Mouse (Mus musculus) heart, embryonic 10.5 days (tissue): ENCODE results near the gene Neurl4. TPM values are rescaled to one million over a fixed set of nuclear protein-coding genes. Genes with fewer than 3 reads are reported as not detected.
A peak's percentile ranks its signal among the peaks of the same experiment; 100 is the strongest.

Source experiments
- DNase-seq: peaks from one replicate; pipeline ENCODE4 v3.0.0-alpha.2; 2017; ENCODE audit warnings: low spot score
- H3K27ac ChIP-seq: fragments of 300-500 bp; sonication (generic); 2 replicates; pipeline ENCODE4 v1.5.1; 2016; ENCODE audit warnings: mild to moderate bottlenecking
- H3K27me3 ChIP-seq: fragments of 300-500 bp; sonication (generic); 2 replicates; pipeline ENCODE4 v1.6.1; 2016; ENCODE audit warnings: mild to moderate bottlenecking; ENCODE audit not compliant: poor library complexity, insufficient read depth, severe bottlenecking
- H3K36me3 ChIP-seq: fragments of 300-500 bp; sonication (generic); 2 replicates; pipeline ENCODE4 v1.6.1; 2016; ENCODE audit warnings: mild to moderate bottlenecking, moderate library complexity
- H3K4me1 ChIP-seq: fragments of 300-500 bp; sonication (generic); 2 replicates; pipeline ENCODE4 v1.6.1; 2016; ENCODE audit warnings: mild to moderate bottlenecking
- H3K4me3 ChIP-seq: fragments of 300-500 bp; sonication (generic); 2 replicates; pipeline ENCODE4 v1.5.1; 2016; ENCODE audit warnings: mild to moderate bottlenecking, moderate library complexity
- H3K9me3 ChIP-seq: fragments of 300-500 bp; sonication (generic); 2 replicates; pipeline ENCODE4 v1.6.1; 2016; ENCODE audit warnings: mild to moderate bottlenecking, moderate library complexity
- WGBS: fragments of 180-500 bp; shearing (Covaris S2); methylation state at CpG from one replicate; pipeline ENCODE4 v1.1.7; 2016; 5-methylcytosine and 5-hydroxymethylcytosine counted together
- polyA plus RNA-seq: library from polyadenylated mRNA; unstranded; fragments of >200 nt; fragmentation: Nextera tagmentation; extraction: Ambion mirVana; gene quantifications from 2 replicates; pipeline ENCODE4 v1.2.1, GENCODE M21; 2016

Neurl4 gene
- polyA plus RNA-seq, 1 experiment from 2014 or later = 12.7 TPM

DNA sequence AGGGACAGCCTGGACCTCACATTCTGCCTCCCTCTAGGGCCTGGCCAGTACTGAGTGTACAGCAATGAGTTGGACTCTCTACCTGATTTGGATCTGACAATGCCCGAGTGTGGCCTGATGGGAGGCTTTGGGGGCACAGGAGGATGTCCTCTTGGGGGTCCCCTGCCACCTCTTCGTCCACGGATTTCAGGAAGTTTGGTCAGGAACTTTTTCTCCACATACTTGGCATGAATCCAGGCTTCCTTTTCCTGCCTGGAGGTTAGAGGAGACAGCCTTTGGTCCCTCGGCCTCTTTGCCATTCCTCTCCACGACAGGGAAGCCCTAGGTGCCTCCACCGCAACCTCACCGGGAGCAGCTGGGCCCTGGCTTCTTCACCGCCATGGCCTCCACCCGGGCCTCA lies 16.6 kb upstream of the Neurl4 start:
- H3K4me3 ChIP-seq = peak overlapping the region; percentile 8; the same call in 1 of the 2 replicates
- H3K4me1 ChIP-seq = peaks cover 61% of the 10 kb centered on the region
- H3K27me3 ChIP-seq = peaks cover 6% of the 10 kb centered on the region; the same call in 1 of the 2 replicates
- H3K36me3 ChIP-seq = 0 out of 2 replicates have a peak, but pooled peaks cover 2% of the 10 kb centered on the region
- 74% methylated on average over 9 of the region's 9 CpGs for WGBS
- H3K27ac ChIP-seq = peak overlapping the region; percentile 74
- DNase-seq = no peak
- H3K9me3 ChIP-seq = no peaks in the 10 kb centered on the region

DNA sequence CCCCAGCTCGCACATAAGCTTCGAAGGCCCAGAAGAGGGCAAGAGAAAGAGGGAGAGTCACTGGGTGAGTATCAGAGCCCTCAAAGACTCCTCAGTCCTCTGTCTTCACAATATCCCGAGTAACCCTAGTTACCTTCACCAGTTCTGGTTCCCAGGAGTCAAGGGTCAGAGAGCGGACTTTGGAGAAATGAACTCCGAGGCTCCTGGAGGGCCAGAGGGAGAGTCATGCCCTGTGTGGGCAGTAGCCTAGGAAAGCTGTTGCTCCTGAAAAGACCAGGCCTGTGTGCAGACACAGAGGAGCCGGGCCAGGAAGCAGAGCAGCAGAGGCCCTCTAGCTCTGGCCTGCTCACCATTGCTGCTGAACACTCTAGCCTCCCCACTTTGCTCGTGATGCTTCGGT lies 16.2 kb upstream of the Neurl4 start:
- Histone ChIP-seq H3K27ac (peak overlapping the region; percentile 74), H3K4me3 (peak overlapping the region; percentile 8; the same call in 1 of the 2 replicates), H3K36me3 (0 out of 2 replicates have a peak, but pooled peaks cover 2% of the 10 kb centered on the region), H3K4me1 (peaks cover 61% of the 10 kb centered on the region), H3K27me3 (peaks cover 1% of the 10 kb centered on the region; the same call in 1 of the 2 replicates), H3K9me3 (no peaks in the 10 kb centered on the region)
- DNase-seq = no peak
- 81% methylated on average over 8 of the region's 8 CpGs for WGBS

DNA sequence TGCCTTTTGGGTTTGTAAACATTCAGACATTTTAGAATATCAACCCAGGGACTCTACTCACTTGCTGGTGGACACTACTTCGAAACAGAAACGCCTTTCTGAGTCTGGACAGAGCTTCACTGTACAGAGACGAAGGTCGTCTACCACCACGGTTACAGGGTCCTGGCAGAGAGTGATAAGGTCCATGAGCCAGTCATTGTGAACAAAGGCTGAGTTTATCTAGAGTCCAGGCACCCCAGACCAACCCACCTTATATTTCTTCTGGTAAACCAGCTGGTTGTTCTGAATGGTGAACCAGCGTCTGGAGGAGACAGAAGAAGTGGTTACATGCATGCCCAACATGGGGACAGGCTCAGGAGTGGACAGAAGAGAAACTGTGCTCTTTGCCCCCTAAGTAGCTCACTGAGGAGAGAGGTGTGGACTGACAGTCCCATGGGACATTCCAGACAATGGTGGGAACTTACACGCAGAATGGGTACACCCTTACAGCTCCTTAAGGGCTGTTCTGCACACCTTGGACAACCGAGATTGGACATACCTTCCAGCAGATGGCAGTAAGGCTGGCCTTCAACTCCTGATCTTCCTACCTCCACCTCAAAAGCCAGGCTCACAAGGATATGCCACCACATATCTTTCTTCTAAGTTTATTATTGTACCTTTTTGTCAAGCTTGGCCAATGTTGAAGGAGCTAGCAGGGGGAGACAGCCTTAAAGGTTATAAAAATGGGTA lies 13.8 kb upstream of the Neurl4 start:
- peak; percentile 87 for DNase-seq
- H3K4me1 ChIP-seq = peaks cover 54% of the 10 kb centered on the region
- H3K36me3 ChIP-seq = 0 out of 2 replicates have a peak, but pooled peaks cover 2% of the 10 kb centered on the region
- 52% methylated on average over 8 of the region's 8 CpGs for WGBS
- no peak overlapping the region for H3K4me3 ChIP-seq
- H3K27me3 ChIP-seq = no peaks in the 10 kb centered on the region
- peak overlapping the region; percentile 65; the same call in 1 of the 2 replicates for H3K27ac ChIP-seq
- H3K9me3 ChIP-seq = no peaks in the 10 kb centered on the region

DNA sequence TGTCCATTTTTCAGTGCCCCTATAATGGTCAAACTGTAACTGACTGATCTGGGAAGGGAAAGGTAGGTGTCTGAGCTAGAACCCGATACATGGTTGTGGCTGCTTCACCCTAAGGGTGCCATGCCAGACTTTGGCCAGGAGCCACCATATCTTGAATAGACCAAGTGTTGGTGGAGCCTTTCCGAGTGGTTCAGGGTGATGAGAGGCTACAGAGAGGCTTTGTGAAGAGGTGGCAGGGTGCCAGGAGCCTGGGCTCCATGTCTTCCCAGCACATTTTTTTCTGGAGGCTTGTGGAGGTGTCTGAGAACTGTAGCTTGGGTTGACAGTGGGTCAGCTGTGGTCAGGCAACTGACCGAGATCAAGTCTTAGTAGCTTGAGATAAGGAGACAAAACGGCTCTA lies 9.4 kb upstream of the Neurl4 start:
- DNase-seq = no peak
- H3K4me3 ChIP-seq = no peak overlapping the region
- H3K36me3 ChIP-seq = 0 out of 2 replicates have a peak, but pooled peaks cover 2% of the 10 kb centered on the region
- 44% methylated on average over 4 of the region's 4 CpGs for whole genome bisulfite sequencing
- H3K27ac ChIP-seq = peak overlapping the region; percentile 78; the same call in 1 of the 2 replicates
- H3K4me1 ChIP-seq = peaks cover 37% of the 10 kb centered on the region; the same call in 1 of the 2 replicates
- H3K9me3 ChIP-seq = no peaks in the 10 kb centered on the region
- no peaks in the 10 kb centered on the region for H3K27me3 ChIP-seq

DNA sequence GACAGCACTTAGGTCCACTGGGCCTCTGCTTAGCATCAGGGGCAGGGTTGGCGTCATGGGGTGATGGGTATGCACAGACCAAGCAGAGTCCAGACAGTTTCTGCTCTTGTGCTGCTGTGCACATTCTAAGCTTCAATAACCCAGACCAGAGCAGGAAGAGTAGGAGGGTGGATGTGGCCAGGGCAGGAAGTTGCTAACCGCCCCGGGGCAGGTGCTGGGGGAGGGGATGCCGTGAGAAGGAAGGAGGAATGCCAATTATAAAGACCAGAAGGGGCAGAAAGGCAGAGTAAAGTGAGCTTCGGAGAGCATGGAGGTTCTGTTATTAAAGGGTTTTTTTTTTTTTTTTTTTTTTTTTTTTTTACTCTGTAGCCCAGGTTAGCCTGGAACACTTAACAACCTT lies 6.2 kb upstream of the Neurl4 start:
- Histone ChIP-seq H3K36me3 (no peaks in the 10 kb centered on the region), H3K9me3 (no peaks in the 10 kb centered on the region), H3K27ac (no peak overlapping the region), H3K4me3 (no peak overlapping the region), H3K4me1 (peaks cover 43% of the 10 kb centered on the region), H3K27me3 (no peaks in the 10 kb centered on the region)
- DNase-seq = no peak
- WGBS = 74% methylated on average over 5 of the region's 5 CpGs

DNA sequence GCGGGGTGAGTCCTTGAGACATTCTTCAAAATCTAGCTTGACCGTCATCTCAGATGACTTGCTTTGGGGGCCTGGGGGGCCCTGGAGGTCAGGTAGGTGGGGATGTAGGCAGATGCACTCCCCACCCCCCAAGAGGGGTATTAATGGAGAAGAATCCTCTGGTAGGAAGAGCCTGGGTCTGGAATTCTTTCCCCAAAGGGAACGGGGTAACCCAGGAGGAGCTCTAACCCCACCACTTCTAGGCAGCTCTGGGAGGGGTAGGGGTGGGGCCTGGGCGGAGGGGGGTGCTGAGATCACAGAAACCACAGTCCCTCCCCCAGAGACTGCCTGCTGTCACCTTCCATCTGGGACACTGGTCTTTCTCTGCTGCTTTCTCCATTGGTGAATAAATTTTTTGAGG lies 5.6 kb upstream of the Neurl4 start, which contains the start of gene Acap1:
TSS of gene Acap1 (minus strand) at position 249 of the 400 bp plus-strand sequence.
- H3K27ac ChIP-seq = peak within 1 kb of the TSS; percentile 36; the same call in 1 of the 2 replicates
- DNase-seq = no peak
- H3K9me3 ChIP-seq = no peaks in the 10 kb centered on the region
- no peaks in the 10 kb centered on the region for H3K27me3 ChIP-seq
- peaks cover 42% of the 10 kb centered on the region for H3K4me1 ChIP-seq
- H3K4me3 ChIP-seq = no peak within 1 kb of the TSS
- no peaks in the 10 kb centered on the region for H3K36me3 ChIP-seq
- 67% methylated on average over 4 of the region's 4 CpGs for WGBS

DNA sequence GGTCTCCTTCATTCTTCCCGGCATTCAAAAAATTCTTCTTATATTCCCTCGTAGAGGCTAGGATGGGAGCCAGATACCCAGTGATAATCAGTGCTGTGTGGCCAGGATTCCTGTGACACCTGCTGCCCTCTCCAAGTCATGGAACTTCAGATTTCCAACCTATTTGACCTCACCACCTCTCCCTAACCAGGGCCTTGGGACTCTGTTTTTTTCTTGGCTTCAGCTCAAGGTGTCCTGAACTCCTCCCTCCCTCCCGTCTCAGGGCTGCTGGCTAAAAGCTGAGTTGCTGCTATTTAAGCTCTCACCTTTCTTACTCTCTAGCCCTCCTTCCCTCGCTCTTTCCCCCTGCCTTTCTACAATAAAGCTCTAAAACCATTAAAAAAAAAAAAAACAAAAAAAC lies 1.0 kb upstream of the Neurl4 start:
- peak overlapping the region; percentile 96 for H3K4me3 ChIP-seq
- no peak for DNase-seq
- WGBS = 23% methylated on average over 4 of the region's 4 CpGs

DNA sequence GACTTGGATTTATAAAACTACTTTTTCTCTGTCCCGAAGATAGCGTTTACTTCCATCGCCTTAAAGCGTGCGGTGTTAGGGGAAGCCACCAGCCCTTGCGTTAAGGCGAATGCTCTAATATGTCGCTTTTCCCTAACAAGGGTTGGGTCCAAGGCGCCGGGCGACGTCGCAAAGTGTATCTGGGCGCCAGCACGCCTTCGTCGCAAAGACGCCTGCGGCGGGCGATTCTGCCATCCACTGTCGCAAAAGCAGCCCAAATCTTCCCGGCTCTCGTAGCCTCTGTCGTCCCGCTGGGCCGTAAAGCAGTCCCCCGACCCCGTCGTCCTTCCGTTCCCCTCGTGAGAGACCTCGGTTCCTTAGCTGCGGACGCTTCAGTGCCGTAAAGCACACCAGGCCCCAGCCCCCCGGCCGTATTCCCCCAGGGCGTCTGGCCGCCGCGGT lies 554 bp downstream of the Neurl4 start:
- Histone ChIP-seq H3K4me3 (peak overlapping the region; percentile 96), H3K27me3 (no peaks in the 10 kb centered on the region), H3K36me3 (peaks cover 33% of the 10 kb centered on the region), H3K4me1 (peaks cover 48% of the 10 kb centered on the region), H3K27ac (peak overlapping the region; percentile 99), H3K9me3 (no peaks in the 10 kb centered on the region)
- DNase-seq = peak; percentile 99
- WGBS = under 1% methylated on average over 42 of the region's 42 CpGs

More for the DNA sequence above, 1.0 kb upstream of the Neurl4 start:
- H3K9me3 ChIP-seq = no peaks in the 10 kb centered on the region
- peak overlapping the region; percentile 99 for H3K27ac ChIP-seq
- no peaks in the 10 kb centered on the region for H3K27me3 ChIP-seq
- peaks cover 17% of the 10 kb centered on the region for H3K36me3 ChIP-seq
- peaks cover 51% of the 10 kb centered on the region for H3K4me1 ChIP-seq

DNA sequence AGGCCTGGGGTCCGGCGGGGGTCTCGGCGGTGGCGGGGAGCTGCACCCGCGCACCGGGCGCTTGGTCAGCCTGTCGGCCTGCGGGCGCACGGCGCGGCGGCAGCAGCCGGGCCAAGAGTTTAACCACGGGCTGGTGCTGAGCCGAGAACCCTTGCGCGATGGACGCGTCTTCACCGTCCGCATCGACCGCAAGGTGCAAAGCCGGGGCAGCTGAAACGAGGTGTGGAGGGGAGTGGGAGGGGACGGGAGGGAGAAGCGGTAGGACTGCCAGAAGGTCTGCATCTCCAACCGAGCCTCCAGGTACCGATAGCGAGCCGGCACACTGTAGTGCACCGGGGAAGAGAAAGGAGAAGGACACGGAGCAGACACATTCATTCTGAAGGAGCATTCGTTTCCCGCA lies 1.1 kb downstream of the Neurl4 start:
- Histone ChIP-seq H3K4me1 (peaks cover 48% of the 10 kb centered on the region), H3K36me3 (peaks cover 38% of the 10 kb centered on the region), H3K27me3 (no peaks in the 10 kb centered on the region), H3K4me3 (peak overlapping the region; percentile 96), H3K9me3 (no peaks in the 10 kb centered on the region), H3K27ac (peak overlapping the region; percentile 99)
- 1% methylated on average over 39 of the region's 39 CpGs for WGBS
- DNase-seq = no peak

DNA sequence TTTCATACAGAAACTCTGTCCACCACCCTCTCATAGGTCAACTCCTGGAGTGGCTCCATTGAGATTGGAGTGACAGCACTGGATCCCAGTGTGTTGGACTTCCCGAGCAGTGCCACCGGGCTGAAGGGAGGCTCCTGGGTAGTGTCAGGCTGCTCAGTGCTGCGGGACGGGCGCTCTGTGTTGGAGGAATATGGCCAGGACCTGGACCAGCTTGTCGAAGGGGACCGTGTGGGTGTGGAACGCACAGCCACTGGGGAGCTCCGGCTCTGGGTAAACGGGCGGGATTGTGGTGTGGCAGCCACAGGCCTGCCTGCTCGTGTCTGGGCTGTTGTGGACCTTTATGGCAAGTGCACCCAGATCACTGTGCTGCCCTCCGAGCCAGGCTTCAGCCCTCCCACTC lies 2.1 kb downstream of the Neurl4 start:
- Histone ChIP-seq H3K27me3 (no peaks in the 10 kb centered on the region), H3K36me3 (peaks cover 48% of the 10 kb centered on the region), H3K4me1 (peaks cover 42% of the 10 kb centered on the region), H3K9me3 (no peaks in the 10 kb centered on the region), H3K4me3 (peak overlapping the region; percentile 96), H3K27ac (0 out of 2 replicates have a peak overlapping the region, but pooled peaks have one; percentile 8)
- 91% methylated on average over 13 of the region's 13 CpGs for WGBS
- no peak for DNase-seq

DNA sequence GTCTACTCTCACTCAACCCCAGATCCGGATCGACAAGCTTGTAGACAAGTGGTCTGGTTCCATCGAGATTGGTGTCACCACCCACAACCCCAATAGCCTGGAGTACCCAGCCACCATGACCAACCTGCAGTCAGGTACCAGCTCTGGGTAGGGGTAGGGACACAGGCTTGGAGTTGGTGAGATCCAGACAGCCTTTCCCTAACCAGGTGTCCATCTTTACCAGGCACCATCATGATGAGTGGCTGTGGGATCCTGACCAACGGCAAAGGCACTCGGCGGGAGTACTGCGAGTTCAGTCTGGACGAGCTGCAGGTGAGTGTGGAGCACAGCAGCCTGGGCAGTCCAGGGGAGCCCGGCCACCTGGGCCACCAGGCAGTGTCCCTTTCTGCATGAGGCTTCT lies 3.4 kb downstream of the Neurl4 start:
- DNase-seq = no peak
- no peak overlapping the region for H3K27ac ChIP-seq
- H3K36me3 ChIP-seq = peaks cover 61% of the 10 kb centered on the region
- H3K4me1 ChIP-seq = peaks cover 28% of the 10 kb centered on the region
- H3K9me3 ChIP-seq = no peaks in the 10 kb centered on the region
- H3K4me3 ChIP-seq = no peak overlapping the region
- WGBS = 94% methylated on average over 9 of the region's 9 CpGs
- H3K27me3 ChIP-seq = no peaks in the 10 kb centered on the region

DNA sequence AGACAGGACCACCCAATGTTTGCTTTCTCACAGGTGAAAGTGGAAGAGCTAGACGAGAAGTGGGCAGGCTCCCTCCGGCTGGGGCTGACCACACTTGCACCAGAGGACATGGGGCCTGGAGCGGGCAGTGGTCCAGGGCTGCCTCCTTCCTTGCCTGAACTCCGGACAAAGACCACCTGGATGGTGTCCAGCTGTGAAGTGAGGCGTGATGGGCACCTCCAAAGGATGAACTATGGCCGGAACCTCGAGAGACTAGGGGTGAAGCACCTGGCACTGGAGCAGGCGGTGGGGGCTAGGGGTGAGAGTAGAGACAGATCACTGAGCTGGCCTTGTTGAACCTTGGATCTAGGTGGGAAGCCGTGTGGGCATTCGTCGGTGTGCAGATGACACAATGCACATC lies 7.8 kb downstream of the Neurl4 start:
- H3K9me3 ChIP-seq = no peaks in the 10 kb centered on the region
- no peaks in the 10 kb centered on the region for H3K27me3 ChIP-seq
- peaks cover 8% of the 10 kb centered on the region for H3K4me1 ChIP-seq
- no peak for DNase-seq
- no peak overlapping the region for H3K27ac ChIP-seq
- peaks cover 98% of the 10 kb centered on the region for H3K36me3 ChIP-seq
- WGBS = 90% methylated on average over 11 of the region's 11 CpGs
- H3K4me3 ChIP-seq = no peak overlapping the region

DNA sequence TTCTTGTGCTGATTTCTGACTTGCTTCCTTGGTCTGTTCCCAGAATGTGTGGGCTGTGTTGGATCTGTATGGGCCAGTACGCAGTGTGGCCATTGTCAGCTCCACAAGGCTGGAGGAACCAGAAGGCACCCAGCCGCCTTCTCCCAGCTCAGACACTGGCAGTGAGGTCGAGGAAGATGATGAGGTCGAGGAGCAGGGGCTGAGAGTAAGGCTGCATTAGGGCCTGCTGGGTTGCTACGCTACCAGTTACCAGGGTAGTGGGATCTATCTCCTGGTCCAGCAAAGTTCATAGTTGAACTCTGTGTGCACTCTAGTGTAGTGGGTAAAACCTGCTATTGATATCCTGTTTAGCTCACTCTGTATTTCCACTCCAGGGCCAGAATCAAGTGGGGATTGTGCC lies 8.3 kb downstream of the Neurl4 start:
- H3K27ac ChIP-seq = no peak overlapping the region
- no peak for DNase-seq
- WGBS = 82% methylated on average over 5 of the region's 5 CpGs
- no peaks in the 10 kb centered on the region for H3K27me3 ChIP-seq
- H3K4me1 ChIP-seq = peaks cover 10% of the 10 kb centered on the region
- peaks cover 93% of the 10 kb centered on the region for H3K36me3 ChIP-seq
- no peaks in the 10 kb centered on the region for H3K9me3 ChIP-seq
- H3K4me3 ChIP-seq = no peak overlapping the region
